Mouse (Mus musculus): ENCODE measurements around the gene Fam189b. TPM values are rescaled to one million over a fixed set of nuclear protein-coding genes. Genes with fewer than 3 reads are reported as not detected.

Gene Fam189b
- total and polyA plus RNA-seq, 3 experiments, result 1.1 to 8.4 (median 2.2) TPM

DNA sequence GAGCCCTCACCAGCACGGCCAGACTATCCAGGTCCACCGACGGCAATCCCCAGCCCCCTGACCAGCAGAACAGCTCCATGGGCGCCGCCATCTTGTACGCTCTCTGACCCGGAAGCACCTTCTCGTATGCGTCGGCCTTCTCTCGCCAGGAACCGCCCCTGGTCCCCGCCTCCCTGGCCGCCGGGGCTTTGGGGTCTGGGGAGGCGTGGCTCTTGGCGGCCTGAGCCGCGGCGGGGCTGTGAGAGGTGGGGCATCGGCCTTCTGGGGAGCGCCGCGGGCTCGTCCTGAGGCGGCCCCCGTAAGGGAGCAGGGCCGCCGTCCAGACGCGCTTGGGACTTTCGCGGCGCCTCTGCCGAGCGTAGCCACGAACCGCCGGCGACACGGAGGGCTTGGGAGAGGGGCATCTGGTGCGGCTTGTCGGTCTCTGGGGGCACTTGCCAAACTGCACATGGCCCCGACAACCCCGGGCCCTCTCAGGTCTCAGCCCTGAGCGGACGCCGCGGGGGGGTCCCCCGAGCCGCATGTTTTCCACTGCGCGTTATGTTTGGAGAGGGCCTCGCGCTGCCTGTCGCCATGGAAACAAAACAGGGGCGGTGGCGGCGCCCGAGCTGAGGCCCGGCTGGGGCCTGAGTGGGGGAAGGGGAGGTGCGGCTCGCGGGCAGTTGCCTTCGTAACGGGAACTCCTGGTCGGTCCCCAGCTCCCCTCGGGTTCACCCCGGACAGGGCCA is 31.0 kb downstream of the Fam189b start (continued):
- TF ChIP-seq SIN3A (IDR thresholded peaks at IDR 0.05; ENCODE audit: low read length) (peak; percentile 97), HCFC1 (IDR thresholded peaks at IDR 0.05; ENCODE audit: low read depth, low read length) (peak; percentile 88), ZKSCAN1 (IDR thresholded peaks at IDR 0.05; ENCODE audit: borderline replicate concordance, low read depth, low read length) (no peak), RCOR1 (conservative IDR thresholded peaks at IDR 0.05; ENCODE audit: low read depth, low read length) (no peak), KAT2A (IDR thresholded peaks at IDR 0.05; ENCODE audit: insufficient replicate concordance, low read length) (peak; percentile 81; the same call in 1 of the 2 replicates), USF1 (IDR thresholded peaks at IDR 0.05; ENCODE audit: low read depth, low read length) (peak; percentile 19; the same call in 1 of the 2 replicates), EP300 (IDR thresholded peaks at IDR 0.05; ENCODE audit: low read length) (no peak; the same call in 1 of the 2 replicates), JUND (conservative IDR thresholded peaks at IDR 0.05; ENCODE audit: low read depth, low read length) (no peak)

DNA sequence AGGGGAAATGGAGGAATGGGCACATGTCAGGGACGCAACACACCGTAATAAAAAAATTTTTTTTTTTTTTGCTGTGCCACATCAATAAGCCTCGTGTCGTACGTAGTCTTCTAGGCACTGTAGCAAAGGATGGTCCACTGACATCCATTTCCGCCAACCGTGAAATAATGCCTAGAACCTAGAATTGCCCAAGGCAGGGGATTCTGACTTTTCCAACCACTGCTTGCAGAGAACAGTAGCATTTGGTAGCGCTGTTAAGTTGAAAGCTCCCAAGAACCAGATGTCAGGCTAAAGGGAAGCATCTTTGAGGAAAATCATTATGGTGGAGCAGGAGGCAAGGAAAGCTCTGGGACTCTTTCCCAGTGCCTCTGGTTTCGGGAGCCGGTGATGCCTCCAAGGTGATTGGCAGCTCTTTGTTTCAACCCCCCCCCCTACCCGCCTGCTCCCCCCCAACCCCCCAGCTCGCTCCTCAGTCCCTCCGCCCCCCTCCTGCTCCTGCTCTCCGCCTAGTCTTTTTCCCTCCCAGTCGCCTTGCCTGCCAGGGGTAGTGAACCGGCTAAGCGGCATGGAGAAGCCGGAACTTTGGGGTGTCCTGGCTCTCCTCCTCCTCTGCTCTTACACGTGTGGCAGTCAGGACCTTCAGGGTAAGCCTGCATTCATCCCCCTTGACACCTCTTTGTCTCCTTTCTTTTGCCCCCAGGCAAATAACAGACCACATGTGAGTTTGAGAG is 31.9 kb downstream of the Fam189b start, which contains the start of gene Thbs3:
Gene Thbs3 (plus strand): TSS at position 500 of the 731 bp plus-strand sequence.
- Histone ChIP-seq H3K4me3 (replicated peaks in 1 of 3; ENCODE audit: low read depth in 2 of 3, low read length in 2 of 3, poor library complexity in 1 of 3) (peak within 1 kb of the TSS; percentile 84 to 96 (median 95)), H3K9ac (ENCODE audit: insufficient read depth, low read depth) (peak within 1 kb of the TSS; percentile 90; the same call in 1 of the 2 replicates), H3K27me3 (replicated peaks) (no peaks in the 10 kb centered on the region), H3K27ac (ENCODE audit: insufficient read depth, low read depth) (peak within 1 kb of the TSS; percentile 90), H3K9me3 (replicated peaks; ENCODE audit: low read length) (no peaks in the 10 kb centered on the region), H3K36me3 (replicated peaks in 1 of 2; ENCODE audit: control insufficient read depth in 1 of 2, insufficient read depth in 1 of 2, low read length in 1 of 2) (peaks cover 14 to 34% of the 10 kb centered on the region in 2 experiments), H3K4me1 (ENCODE audit: control insufficient read depth in 1 of 2, insufficient read depth in 2 of 2) (peaks cover 5 to 33% of the 10 kb centered on the region in 2 experiments; a peak in 3 of 4 replicates), H3K4me2 (ENCODE audit: insufficient read depth, low read depth, poor library complexity, severe bottlenecking) (peak within 1 kb of the TSS; percentile 94), H3K79me2 (replicated peaks; ENCODE audit: control insufficient read depth, extremely low read depth, insufficient read depth, poor library complexity, severe bottlenecking) (peaks cover 14% of the 10 kb centered on the region)
- DNase-seq (ENCODE audit: extremely low read depth), result peak; percentile 54
- dilution Hi-C loops (cut with MboI; ENCODE audit: extremely low pct_ligation_motif_present, extremely low pct_unique_long_range_greater_than_20kb, low sequenced_read_pairs), result no loop called here
- TF ChIP-seq ELF1 (IDR thresholded peaks at IDR 0.05; ENCODE audit: low read depth, low read length) (no peak), MXI1 (IDR thresholded peaks at IDR 0.05; ENCODE audit: low read depth, low read length) (0 out of 2 replicates have a peak, but pooled peaks have one; percentile 31), MAX (IDR thresholded peaks at IDR 0.05; ENCODE audit: low read length) (no peak), ZNF384 (IDR thresholded peaks at IDR 0.05; ENCODE audit: low read depth, low read length) (peak; percentile 59; the same call in 1 of the 2 replicates), JUND (conservative IDR thresholded peaks at IDR 0.05; ENCODE audit: low read depth, low read length) (no peak), MEF2A (IDR thresholded peaks at IDR 0.05; ENCODE audit: borderline replicate concordance, low read depth, low read length) (no peak)
- in situ Hi-C loops (cut with MboI; ENCODE audit: low pct_ligation_motif_present, low pct_unique_long_range_greater_than_20kb, low sequenced_read_pairs), result no loop called here

DNA sequence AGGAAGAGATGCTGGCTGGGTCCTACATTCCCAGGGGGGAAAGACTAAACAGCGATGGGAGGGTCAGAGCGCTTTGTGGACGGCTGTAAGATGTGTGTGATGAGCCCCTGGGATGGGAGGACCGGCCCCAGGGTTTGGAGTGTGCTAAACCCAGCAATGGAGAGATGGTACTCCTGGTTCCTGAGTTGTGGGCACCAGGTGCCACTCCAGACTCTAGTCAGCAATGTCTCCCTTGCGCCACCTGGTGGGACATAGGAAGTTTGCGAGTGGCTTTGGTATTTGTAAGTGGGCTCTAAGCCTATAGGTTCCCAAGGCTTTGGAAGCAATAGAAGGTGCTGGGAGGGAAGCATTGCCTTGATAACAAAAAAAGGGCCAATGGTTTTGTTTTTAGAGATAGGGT is 32.9 kb downstream of the Fam189b start:
- peaks cover 4 to 26% of the 10 kb centered on the region in 2 experiments for H3K36me3 ChIP-seq (replicated peaks in 1 of 2; ENCODE audit: control insufficient read depth in 1 of 2, insufficient read depth in 1 of 2, low read length in 1 of 2)
- peak; percentile 92 for DNase-seq (ENCODE audit: extremely low read depth)
- H3K9me3 ChIP-seq (replicated peaks; ENCODE audit: low read length), result no peaks in the 10 kb centered on the region
- dilution Hi-C loops (cut with MboI; ENCODE audit: extremely low pct_ligation_motif_present, extremely low pct_unique_long_range_greater_than_20kb, low sequenced_read_pairs), result no loop called here
- in situ Hi-C loops (cut with MboI; ENCODE audit: low pct_ligation_motif_present, low pct_unique_long_range_greater_than_20kb, low sequenced_read_pairs), result no loop called here
- H3K79me2 ChIP-seq (replicated peaks; ENCODE audit: control insufficient read depth, extremely low read depth, insufficient read depth, poor library complexity, severe bottlenecking), result peaks cover 14% of the 10 kb centered on the region
- H3K4me3 ChIP-seq (replicated peaks in 1 of 3; ENCODE audit: low read depth in 2 of 3, low read length in 2 of 3, poor library complexity in 1 of 3), result peak overlapping the region in 2 of 3 experiments; percentile 19 to 25
- H3K4me2 ChIP-seq (ENCODE audit: insufficient read depth, low read depth, poor library complexity, severe bottlenecking), result peak overlapping the region; percentile 94
- H3K9ac ChIP-seq (ENCODE audit: insufficient read depth, low read depth), result 0 out of 2 replicates have a peak overlapping the region, but pooled peaks have one; percentile 43
- H3K27ac ChIP-seq (ENCODE audit: insufficient read depth, low read depth), result no peak overlapping the region
- H3K4me1 ChIP-seq (ENCODE audit: control insufficient read depth in 1 of 2, insufficient read depth in 2 of 2), result peaks cover 5 to 33% of the 10 kb centered on the region in 2 experiments; a peak in 3 of 4 replicates
- H3K27me3 ChIP-seq (replicated peaks), result no peaks in the 10 kb centered on the region
- TF ChIP-seq RAD21 (IDR thresholded peaks at IDR 0.05; ENCODE audit: low read depth, low read length) (peak; percentile 78), SMC3 (IDR thresholded peaks at IDR 0.05; ENCODE audit: low read depth, low read length) (peak; percentile 95), IRF4 (IDR thresholded peaks at IDR 0.05; ENCODE audit: low read depth, low read length) (peak; percentile 59), BHLHE40 (IDR thresholded peaks at IDR 0.05; ENCODE audit: low read depth, low read length) (no peak), RCOR1 (conservative IDR thresholded peaks at IDR 0.05; ENCODE audit: low read depth, low read length) (no peak), TCF12 (IDR thresholded peaks at IDR 0.05; ENCODE audit: low read depth, low read length) (0 out of 2 replicates have a peak, but pooled peaks have one; percentile 54), USF2 (conservative IDR thresholded peaks at IDR 0.05; ENCODE audit: low read depth, low read length) (no peak), POLR2AphosphoS2 (IDR thresholded peaks at IDR 0.05; ENCODE audit: low read depth, low read length) (no peak), UBTF (IDR thresholded peaks at IDR 0.05; ENCODE audit: low read depth, low read length) (no peak), CTCF (conservative IDR thresholded peaks at IDR 0.05 in 1 of 2, IDR thresholded peaks at IDR 0.05 in 1 of 2; ENCODE audit: low read depth in 2 of 2, low read length in 2 of 2) (peak; percentile 88 to 95), JUND (conservative IDR thresholded peaks at IDR 0.05; ENCODE audit: low read depth, low read length) (no peak), MAX (IDR thresholded peaks at IDR 0.05; ENCODE audit: low read length) (peak; percentile 35; the same call in 1 of the 2 replicates), MAZ (IDR thresholded peaks at IDR 0.05; ENCODE audit: low read depth, low read length) (no peak), POLR2A (IDR thresholded peaks at IDR 0.05; ENCODE audit: low read depth, low read length) (0 out of 2 replicates have a peak, but pooled peaks have one; percentile 17), SIN3A (IDR thresholded peaks at IDR 0.05; ENCODE audit: low read length) (no peak), NELFE (IDR thresholded peaks at IDR 0.05; ENCODE audit: low read depth, low read length) (no peak; the same call in 1 of the 2 replicates), MYC (IDR thresholded peaks at IDR 0.05; ENCODE audit: low read depth, low read length) (peak; percentile 49; the same call in 1 of the 2 replicates)
